Mouse (Mus musculus) C2C12 (cell line): ENCODE measurements around the gene Nlk.

ENCODE experiments used
- CTCF ChIP-seq: IDR thresholded peaks from one replicate; pipeline ENCODE4 v1.5.1; 2011; ENCODE audit not compliant: control insufficient read depth, insufficient read depth, insufficient read length
- USF1 ChIP-seq: IDR thresholded peaks from one replicate; pipeline ENCODE4 v1.6.1; 2011; ENCODE audit warnings: low read depth, mild to moderate bottlenecking, control low read depth, moderate library complexity

- TF ChIP-seq USF1 (no peak), CTCF (no peak)
Measured at GRCm38 (mm10) chr11:78551059-78551398, 146.1 kb downstream of the Nlk start.
